Mouse (Mus musculus): ENCODE results near the gene H2-M2. TPM values are rescaled to one million over a fixed set of nuclear protein-coding genes. Genes with fewer than 3 reads are reported as not detected.

Gene H2-M2
- polyA plus RNA-seq (2017; shearing (Covaris generic)) = 0.36 TPM

GRCm38 (mm10) chr17:37483452-37483851 lies at the start of gene H2-M2:
TSS of gene H2-M2 (minus strand) at chr17:37483552.

GRCm38 (mm10) chr17:37507730-37508129 lies 24.4 kb upstream of the H2-M2 start, which contains the start of gene Olfr111:
TSS of gene Olfr111 (plus strand) at chr17:37508030.

GRCm38 (mm10) chr17:37491930-37492518 lies 8.7 kb upstream of the H2-M2 start, which contains the start of gene Olfr110:
TSS of gene Olfr110 (plus strand) at chr17:37492468.

GRCm38 (mm10) chr17:37458616-37459015 lies 24.7 kb downstream of the H2-M2 start, which contains the start of gene Olfr109:
TSS of gene Olfr109 (plus strand) at chr17:37458916.

GRCm38 (mm10) chr17:37445180-37445579 lies 38.2 kb downstream of the H2-M2 start, which contains the start of gene Olfr108:
TSS of gene Olfr108 (plus strand) at chr17:37445480.

Other genes starting within 250 kb of the H2-M2 start
- gene Olfr97, start 246.2 kb downstream of the H2-M2 start, polyA plus RNA-seq (2017; shearing (Covaris generic)) = not detected
- not detected for gene Olfr98, start 219.8 kb downstream of the H2-M2 start, polyA plus RNA-seq (2017; shearing (Covaris generic))
- 103 TPM for gene H2-M3, start 213.3 kb downstream of the H2-M2 start, polyA plus RNA-seq (2017; shearing (Covaris generic))
- gene Olfr99, start 200.1 kb downstream of the H2-M2 start, polyA plus RNA-seq (2017; shearing (Covaris generic)) = 2.4 TPM
- gene Olfr101, start 179.2 kb downstream of the H2-M2 start, polyA plus RNA-seq (2017; shearing (Covaris generic)) = 0.10 TPM
- gene Olfr102, start 166.5 kb downstream of the H2-M2 start, polyA plus RNA-seq (2017; shearing (Covaris generic)) = 0.19 TPM
- not detected for gene Olfr103, start 143.9 kb downstream of the H2-M2 start, polyA plus RNA-seq (2017; shearing (Covaris generic))
- not detected for gene Olfr104-ps, start 124.0 kb downstream of the H2-M2 start, polyA plus RNA-seq (2017; shearing (Covaris generic))
- not detected for gene Olfr105-ps, start 104.5 kb downstream of the H2-M2 start, polyA plus RNA-seq (2017; shearing (Covaris generic))
- gene Olfr106-ps, start 93.2 kb downstream of the H2-M2 start, polyA plus RNA-seq (2017; shearing (Covaris generic)) = not detected
- gene Olfr107, start 84.3 kb downstream of the H2-M2 start, polyA plus RNA-seq (2017; shearing (Covaris generic)) = 0.05 TPM
- gene Olfr108, start 38.1 kb downstream of the H2-M2 start, polyA plus RNA-seq (2017; shearing (Covaris generic)) = not detected
- gene Olfr109, start 24.6 kb downstream of the H2-M2 start, polyA plus RNA-seq (2017; shearing (Covaris generic)) = 0.11 TPM
- gene Olfr110, start 8.9 kb upstream of the H2-M2 start, polyA plus RNA-seq (2017; shearing (Covaris generic)) = not detected
- gene Olfr111, start 24.5 kb upstream of the H2-M2 start, polyA plus RNA-seq (2017; shearing (Covaris generic)) = not detected
- gene Olfr112, start 85.9 kb upstream of the H2-M2 start, polyA plus RNA-seq (2017; shearing (Covaris generic)) = not detected
- not detected for gene Olfr113, start 94.1 kb upstream of the H2-M2 start, polyA plus RNA-seq (2017; shearing (Covaris generic))
- not detected for gene Olfr114, start 109.2 kb upstream of the H2-M2 start, polyA plus RNA-seq (2017; shearing (Covaris generic))
- not detected for gene Olfr115, start 143.6 kb upstream of the H2-M2 start, polyA plus RNA-seq (2017; shearing (Covaris generic))
- not detected for gene Olfr116, start 143.6 kb upstream of the H2-M2 start, polyA plus RNA-seq (2017; shearing (Covaris generic))
- 0.07 TPM for gene Olfr117, start 180.2 kb upstream of the H2-M2 start, polyA plus RNA-seq (2017; shearing (Covaris generic))
- gene Olfr118, start 183.4 kb upstream of the H2-M2 start, polyA plus RNA-seq (2017; shearing (Covaris generic)) = 0.10 TPM
- gene Olfr119, start 213.0 kb upstream of the H2-M2 start, polyA plus RNA-seq (2017; shearing (Covaris generic)) = not detected
- gene Olfr120, start 238.3 kb upstream of the H2-M2 start, polyA plus RNA-seq (2017; shearing (Covaris generic)) = not detected

Measured in CD4-positive, CD25-positive, alpha-beta regulatory T cell (primary cell).